Mouse (Mus musculus): ENCODE measurements around the gene Adgre4. TPM values are rescaled to one million over a fixed set of nuclear protein-coding genes. Genes with fewer than 3 reads are reported as not detected.
"Not testable (repeated sequence)": the region's sequence is repeated elsewhere in the genome, so short reads cannot be mapped to it uniquely, and the experiment has no call there.

Adgre4 gene
- 1 to 10 TPM; 1.4 TPM for total RNA-seq (2021)
- long read RNA-seq, experiment 1: 0 reads
- long read RNA-seq, experiment 2: 0 reads

GRCm38 (mm10) chr17:55749786-55750185, at the start of gene Adgre4:
Gene Adgre4, plus strand, starts transcription at chr17:55749984.
- no peak for DNase-seq (ENCODE audit: low spot score in 2 of 2)

GRCm38 (mm10) chr17:55702161-55702820, 47.5 kb upstream of the Adgre4 start:
- DNase-seq (ENCODE audit: low spot score in 2 of 2): peak; percentile 24 to 45

- DNase-seq (ENCODE audit: low spot score in 2 of 2): no peak
Measured at GRCm38 (mm10) chr17:55702865-55703264, 46.9 kb upstream of the Adgre4 start.

GRCm38 (mm10) chr17:55711984-55712811, 37.6 kb upstream of the Adgre4 start, which contains the start of gene Pot1b:
Gene Pot1b, minus strand, starts transcription at chr17:55712628.
- DNase-seq (ENCODE audit: low spot score in 2 of 2): peak; percentile 90 to 91

GRCm38 (mm10) chr17:55721270-55721669, 28.5 kb upstream of the Adgre4 start:
- no peak for DNase-seq (ENCODE audit: low spot score in 2 of 2)

GRCm38 (mm10) chr17:55722250-55722649, 27.5 kb upstream of the Adgre4 start:
- no peak for DNase-seq (ENCODE audit: low spot score in 2 of 2)

- no peak for DNase-seq (ENCODE audit: low spot score in 2 of 2)
Measured at GRCm38 (mm10) chr17:55726193-55726592, 23.6 kb upstream of the Adgre4 start.

- DNase-seq (ENCODE audit: low spot score in 2 of 2): no peak
Measured at GRCm38 (mm10) chr17:55736675-55737074, 13.1 kb upstream of the Adgre4 start.

- no peak for DNase-seq (ENCODE audit: low spot score in 2 of 2)
Measured at GRCm38 (mm10) chr17:55751170-55751569, 1.4 kb downstream of the Adgre4 start.

- no peak for DNase-seq (ENCODE audit: low spot score in 2 of 2)
Measured at GRCm38 (mm10) chr17:55813642-55814041, 63.9 kb downstream of the Adgre4 start.

GRCm38 (mm10) chr17:55816853-55817252, 67.1 kb downstream of the Adgre4 start:
- DNase-seq (ENCODE audit: low spot score in 2 of 2): no peak

GRCm38 (mm10) chr17:55821566-55821965, 71.8 kb downstream of the Adgre4 start:
- no peak for DNase-seq (ENCODE audit: low spot score in 2 of 2)

GRCm38 (mm10) chr17:55843067-55843466, 93.3 kb downstream of the Adgre4 start:
- no peak for DNase-seq (ENCODE audit: low spot score in 2 of 2)

GRCm38 (mm10) chr17:55877184-55877583, 127.4 kb downstream of the Adgre4 start:
- no peak for DNase-seq (ENCODE audit: low spot score in 2 of 2)

GRCm38 (mm10) chr17:55878282-55878635, 128.5 kb downstream of the Adgre4 start:
- DNase-seq (ENCODE audit: low spot score in 2 of 2): not testable (repeated sequence)

- peak; percentile 38 to 52 for DNase-seq (ENCODE audit: low spot score in 2 of 2)
Measured at GRCm38 (mm10) chr17:55878636-55879369, 129.0 kb downstream of the Adgre4 start, which contains the start of gene Zfp119a. Gene Zfp119a, minus strand, starts transcription at chr17:55878930.

GRCm38 (mm10) chr17:55883631-55884030, 133.8 kb downstream of the Adgre4 start:
- DNase-seq (ENCODE audit: low spot score in 2 of 2): no peak

- DNase-seq (ENCODE audit: low spot score in 2 of 2): no peak
Measured at GRCm38 (mm10) chr17:55884912-55885311, 135.1 kb downstream of the Adgre4 start.

GRCm38 (mm10) chr17:55892406-55892955, 142.7 kb downstream of the Adgre4 start:
- not testable (repeated sequence) for DNase-seq (ENCODE audit: low spot score in 2 of 2)

- no peak for DNase-seq (ENCODE audit: low spot score in 2 of 2)
Measured at GRCm38 (mm10) chr17:55903087-55903486, 153.3 kb downstream of the Adgre4 start.
